Mouse (Mus musculus) liver, postnatal 0 days (tissue): Measurements from ENCODE around the gene Ttc27. TPM values are rescaled to one million over a fixed set of nuclear protein-coding genes. Genes with fewer than 3 reads are reported as not detected.

Experiments used
- ATAC-seq: fragments of 200-750 bp; cut with Nextera tagmentation; 2 replicates; pipeline ENCODE4 v1.8.0; 2017; ENCODE audit warnings: mild to moderate bottlenecking, moderate library complexity
- DNase-seq: peaks from one replicate; pipeline ENCODE4 v3.0.0-alpha.2; 2016
- H3K27ac ChIP-seq: fragments of 300-500 bp; sonication (generic); 2 replicates; pipeline ENCODE4 v1.5.1; 2014; ENCODE audit warnings: antibody characterized with exemption, moderate library complexity, mild to moderate bottlenecking, low read depth
- H3K27me3 ChIP-seq: fragments of 300-500 bp; sonication (generic); 2 replicates; pipeline ENCODE4 v1.6.1; 2014; ENCODE audit warnings: low read length, control low read depth, mixed read lengths; ENCODE audit not compliant: insufficient read depth
- H3K36me3 ChIP-seq: fragments of 300-500 bp; sonication (generic); replicated peaks from 2 replicates; pipeline ENCODE4 v1.6.1; 2014; ENCODE audit warnings: mild to moderate bottlenecking, control low read depth, low read length, moderate library complexity, mixed read lengths; ENCODE audit not compliant: insufficient read depth
- H3K4me1 ChIP-seq: fragments of 300-500 bp; sonication (generic); 2 replicates; pipeline ENCODE4 v1.6.1; 2014; ENCODE audit warnings: antibody characterized with exemption, mild to moderate bottlenecking, control low read depth; ENCODE audit not compliant: insufficient read depth
- H3K4me2 ChIP-seq: fragments of 300-500 bp; sonication (generic); 2 replicates; pipeline ENCODE4 v1.6.1; 2014; ENCODE audit warnings: low read depth, mild to moderate bottlenecking, low read length, moderate library complexity, mixed read lengths
- H3K4me3 ChIP-seq: fragments of 300-500 bp; sonication (generic); 2 replicates; pipeline ENCODE4 v1.5.1; 2014; ENCODE audit warnings: low read depth, low read length
- H3K9ac ChIP-seq: fragments of 300-500 bp; sonication (generic); replicated peaks from 2 replicates; pipeline ENCODE4 v1.6.1; 2014; ENCODE audit warnings: mild to moderate bottlenecking, moderate library complexity
- H3K9me3 ChIP-seq: fragments of 300-500 bp; sonication (generic); 2 replicates; pipeline ENCODE4 v1.6.1; 2016; ENCODE audit warnings: mild to moderate bottlenecking, control low read depth, low read length, mixed read lengths
- CTCF ChIP-seq: sonication (generic); IDR thresholded peaks from 2 replicates; pipeline ENCODE4 v1.5.1; 2016; ENCODE audit warnings: antibody characterized with exemption, low read depth
- EP300 ChIP-seq: IDR thresholded peaks from 2 replicates; pipeline ENCODE4 v1.6.1; 2016; ENCODE audit warnings: antibody characterized with exemption, low read depth, mild to moderate bottlenecking
- WGBS: fragments of 180-500 bp; shearing (Covaris S2); extraction: QIAGEN DNeasy Blood & Tissue Kit; methylation state at CpG from one replicate; pipeline ENCODE4 v1.1.7; 2014; ENCODE audit not compliant: insufficient replicate concordance; 5-methylcytosine and 5-hydroxymethylcytosine counted together
- polyA plus RNA-seq: library from polyadenylated mRNA; unstranded; fragments of >200 nt; fragmentation: Nextera tagmentation; extraction: Ambion mirVana; gene quantifications from 2 replicates; pipeline ENCODE4 v1.2.1, GENCODE M21; 2015

Gene Ttc27
- polyA plus RNA-seq, 1 experiment from 2014 or later = 6.0 TPM

GRCm38 (mm10) chr17:74860180-74860993 lies 142.9 kb downstream of the Ttc27 start:
- H3K36me3 ChIP-seq = peaks cover 5% of the 10 kb centered on the region; the same call in 1 of the 2 replicates
- H3K4me3 ChIP-seq = no peak overlapping the region
- no peak for TF ChIP-seq CTCF
- TF ChIP-seq EP300 = no peak
- no peaks in the 10 kb centered on the region for H3K27me3 ChIP-seq
- H3K9ac ChIP-seq = no peak overlapping the region
- no peaks in the 10 kb centered on the region for H3K9me3 ChIP-seq
- H3K27ac ChIP-seq = no peak overlapping the region
- no peak for DNase-seq
- no peak overlapping the region for H3K4me2 ChIP-seq
- WGBS = 75% methylated on average over 17 of the region's 17 CpGs
- no peaks in the 10 kb centered on the region for H3K4me1 ChIP-seq
- no peak for ATAC-seq

DNA sequence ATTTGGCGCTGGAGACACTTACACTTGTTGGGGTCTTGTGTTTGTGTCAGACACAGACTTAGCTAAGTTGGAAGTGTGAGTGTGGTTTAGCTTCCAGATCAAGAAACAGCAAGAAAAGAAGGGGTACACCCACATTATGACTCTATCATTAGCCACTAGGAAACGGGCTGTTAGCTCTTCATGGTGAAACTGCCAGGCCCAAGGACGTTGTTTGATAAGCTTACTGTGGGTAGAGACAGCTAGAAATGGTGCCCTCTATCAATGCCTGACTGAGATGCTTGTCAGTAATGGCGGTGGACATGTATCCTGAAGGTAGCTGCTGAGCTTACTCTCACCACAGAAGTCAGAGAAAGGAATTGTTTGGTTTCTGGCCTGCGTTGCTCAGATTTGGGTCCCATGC lies 146.3 kb downstream of the Ttc27 start:
- ATAC-seq (no peak), DNase-seq (no peak)
- Histone ChIP-seq H3K9ac (no peak overlapping the region), H3K4me3 (no peak overlapping the region), H3K4me2 (no peak overlapping the region), H3K36me3 (peaks cover 3% of the 10 kb centered on the region; the same call in 1 of the 2 replicates), H3K4me1 (peaks cover 7% of the 10 kb centered on the region; the same call in 1 of the 2 replicates), H3K27ac (no peak overlapping the region), H3K9me3 (no peaks in the 10 kb centered on the region), H3K27me3 (no peaks in the 10 kb centered on the region)
- 56% methylated on average over 5 of the region's 5 CpGs for WGBS
- TF ChIP-seq CTCF (no peak), EP300 (peak; percentile 48; the same call in 1 of the 2 replicates)

GRCm38 (mm10) chr17:74864790-74865548 lies 147.4 kb downstream of the Ttc27 start:
- no peak overlapping the region for H3K9ac ChIP-seq
- no peak overlapping the region for H3K4me3 ChIP-seq
- DNase-seq (no peak), ATAC-seq (no peak)
- H3K9me3 ChIP-seq = no peaks in the 10 kb centered on the region
- H3K4me1 ChIP-seq = peaks cover 8% of the 10 kb centered on the region; the same call in 1 of the 2 replicates
- H3K27ac ChIP-seq = no peak overlapping the region
- TF ChIP-seq CTCF (no peak), EP300 (no peak)
- peaks cover 3% of the 10 kb centered on the region; the same call in 1 of the 2 replicates for H3K36me3 ChIP-seq
- WGBS = 68% methylated on average over 10 of the region's 10 CpGs
- H3K27me3 ChIP-seq = no peaks in the 10 kb centered on the region
- no peak overlapping the region for H3K4me2 ChIP-seq

DNA sequence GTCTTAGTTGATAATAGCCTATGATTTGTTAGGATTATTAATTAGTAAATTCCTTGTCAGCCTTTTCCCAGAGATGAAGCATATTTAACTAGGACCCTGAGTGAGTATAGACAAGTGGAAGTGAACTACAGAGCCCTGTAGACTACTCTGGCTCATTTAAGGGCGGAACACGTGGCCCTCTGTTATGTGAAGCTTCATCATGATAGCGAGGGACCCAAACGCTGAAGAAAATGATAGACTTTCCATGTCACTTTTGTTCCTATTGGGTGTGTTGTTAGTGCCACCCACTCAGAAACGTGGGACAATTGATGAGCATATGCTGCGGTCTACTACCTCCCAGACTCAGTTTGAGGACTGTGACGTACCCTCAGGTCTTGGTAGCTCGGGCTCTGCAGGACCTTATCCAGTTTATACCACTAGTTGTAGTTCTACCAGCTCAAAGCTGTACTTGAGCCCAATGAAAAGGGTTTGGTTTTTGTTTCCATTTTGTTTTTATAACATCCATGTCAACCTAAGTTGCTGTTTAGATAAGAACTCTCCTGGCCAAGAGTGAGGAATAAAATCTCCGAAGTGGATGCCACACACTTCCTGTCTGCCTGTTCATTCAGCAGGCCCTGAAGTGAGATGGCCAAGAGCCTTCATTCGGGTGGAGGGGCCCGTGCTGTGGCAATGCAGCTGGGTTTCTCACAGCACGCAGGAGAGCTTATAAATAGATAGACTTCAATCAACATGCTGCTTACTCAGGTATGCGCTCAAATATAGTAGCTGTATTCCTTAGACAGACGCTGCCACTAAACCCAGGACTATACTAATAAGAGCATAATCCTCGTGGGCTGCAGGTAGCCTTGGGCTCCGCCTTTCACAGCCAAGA lies 148.4 kb downstream of the Ttc27 start:
- DNase-seq (no peak), ATAC-seq (no peak)
- Histone ChIP-seq H3K27me3 (no peaks in the 10 kb centered on the region), H3K9me3 (no peaks in the 10 kb centered on the region), H3K27ac (no peak overlapping the region), H3K36me3 (peaks cover 3% of the 10 kb centered on the region; the same call in 1 of the 2 replicates), H3K9ac (no peak overlapping the region), H3K4me3 (no peak overlapping the region), H3K4me1 (peaks cover 8% of the 10 kb centered on the region; the same call in 1 of the 2 replicates), H3K4me2 (no peak overlapping the region)
- 64% methylated on average over 16 of the region's 16 CpGs for WGBS
- TF ChIP-seq EP300 = no peak
- TF ChIP-seq CTCF = no peak

DNA sequence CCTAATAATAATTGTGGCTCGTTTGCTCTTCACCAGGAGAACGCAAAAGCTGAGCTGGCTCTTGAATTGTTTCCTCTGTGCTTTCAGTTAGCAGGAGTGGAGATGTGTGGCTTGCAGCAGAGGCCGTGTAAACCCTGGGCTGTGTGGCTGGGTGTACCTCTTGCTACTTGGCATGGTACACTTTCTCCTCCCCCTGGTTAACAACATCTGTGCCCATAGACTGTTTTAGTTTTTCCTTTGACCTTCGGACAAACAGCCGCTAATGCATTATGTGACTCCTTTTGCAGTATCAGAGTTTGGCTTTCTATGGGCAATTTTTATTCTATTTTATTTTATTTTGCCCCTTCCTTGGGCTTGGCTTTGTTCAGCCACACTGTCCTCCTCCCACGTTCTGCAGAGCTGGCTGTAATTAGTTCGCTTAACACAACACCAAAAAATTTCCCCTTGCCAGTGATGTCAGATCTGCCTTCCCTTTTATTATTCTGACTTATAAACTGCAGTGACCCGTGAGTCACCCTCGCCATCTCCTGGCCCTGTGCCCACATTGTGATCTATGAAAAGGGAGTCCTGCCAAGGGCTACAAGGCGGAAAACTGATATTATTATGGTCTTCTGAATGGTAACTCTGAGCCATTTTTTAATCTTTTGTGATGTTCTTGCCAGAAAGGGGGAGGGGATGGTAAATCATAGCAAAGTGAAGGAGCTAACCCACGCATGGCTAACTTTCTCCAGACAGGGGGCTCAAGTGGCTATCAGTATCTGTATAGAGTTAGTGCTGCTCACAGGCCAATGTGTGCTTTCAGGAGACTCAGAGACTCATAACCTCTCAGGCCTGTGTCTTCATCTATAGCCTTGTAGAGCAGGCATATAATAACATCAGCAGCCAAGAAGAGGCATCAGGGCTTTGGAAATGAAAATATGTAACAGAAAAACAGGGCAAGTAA lies 149.3 kb downstream of the Ttc27 start:
- no peaks in the 10 kb centered on the region for H3K27me3 ChIP-seq
- DNase-seq (peak; percentile 49), ATAC-seq (peak; percentile 50)
- TF ChIP-seq EP300 (peak; percentile 11; the same call in 1 of the 2 replicates), CTCF (no peak)
- WGBS = 61% methylated on average over 11 of the region's 11 CpGs
- peaks cover 3% of the 10 kb centered on the region; the same call in 1 of the 2 replicates for H3K36me3 ChIP-seq
- no peak overlapping the region for H3K4me3 ChIP-seq
- no peak overlapping the region for H3K4me2 ChIP-seq
- no peaks in the 10 kb centered on the region for H3K9me3 ChIP-seq
- H3K9ac ChIP-seq = no peak overlapping the region
- H3K27ac ChIP-seq = no peak overlapping the region
- peaks cover 8% of the 10 kb centered on the region; the same call in 1 of the 2 replicates for H3K4me1 ChIP-seq
